Mouse (Mus musculus) lung, postnatal 4 days (tissue): ENCODE measurements around the gene Orai3.
"Not testable (repeated sequence)": the region's sequence is repeated elsewhere in the genome, so short reads cannot be mapped to it uniquely, and the experiment has no call there.

ENCODE experiments used
- DNase-seq, 2 experiments: peaks; one replicate each; pipeline ENCODE4 v3.0.0; 2021

Orai3 gene

DNA sequence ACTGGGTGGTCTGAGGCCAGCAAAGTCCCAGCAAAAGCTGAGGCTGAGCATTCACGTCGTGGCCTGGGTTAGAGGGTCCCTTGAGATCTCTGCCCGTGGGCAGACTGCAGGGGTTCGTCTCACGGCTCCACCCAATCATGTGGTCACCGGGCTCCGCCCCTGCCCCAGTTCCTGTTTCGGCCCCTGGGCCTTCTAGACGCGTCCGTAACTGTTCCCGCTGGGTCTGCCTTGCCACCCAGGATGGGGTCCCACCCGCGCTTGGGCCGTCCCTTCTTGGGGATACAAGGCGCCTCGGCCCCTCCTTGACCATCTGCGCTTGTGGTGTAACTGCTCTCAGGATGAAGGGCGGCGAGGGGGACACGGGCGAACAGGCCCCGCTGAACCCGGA lies at the start of gene Orai3:
Orai3 (plus strand) TSS at position 165 of the 388 bp plus-strand sequence.
- DNase-seq, result peak; percentile 92 to 94

- DNase-seq, result no peak
Measured at GRCm38 (mm10) chr7:127725490-127725889, 44.1 kb upstream of the Orai3 start.

DNA sequence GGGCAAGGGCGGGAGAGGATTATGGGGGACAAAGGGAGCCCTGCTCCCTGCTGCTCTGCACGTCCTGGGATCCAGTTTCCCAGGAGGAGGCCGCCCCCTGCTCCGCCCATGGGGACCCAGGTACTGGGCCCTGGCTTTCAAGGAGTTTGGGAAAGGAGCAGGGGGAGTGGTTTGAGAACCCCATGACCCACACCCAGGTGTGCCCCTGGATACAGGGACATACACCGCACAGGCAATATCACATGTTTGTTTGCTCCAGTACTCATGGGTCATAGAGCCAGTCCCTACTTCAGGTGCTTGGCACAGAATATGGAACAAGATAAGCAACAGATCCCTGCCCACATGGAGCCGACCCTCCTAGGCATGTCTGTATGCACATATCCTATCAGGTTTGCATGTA lies 43.7 kb upstream of the Orai3 start:
- DNase-seq, result no peak

DNA sequence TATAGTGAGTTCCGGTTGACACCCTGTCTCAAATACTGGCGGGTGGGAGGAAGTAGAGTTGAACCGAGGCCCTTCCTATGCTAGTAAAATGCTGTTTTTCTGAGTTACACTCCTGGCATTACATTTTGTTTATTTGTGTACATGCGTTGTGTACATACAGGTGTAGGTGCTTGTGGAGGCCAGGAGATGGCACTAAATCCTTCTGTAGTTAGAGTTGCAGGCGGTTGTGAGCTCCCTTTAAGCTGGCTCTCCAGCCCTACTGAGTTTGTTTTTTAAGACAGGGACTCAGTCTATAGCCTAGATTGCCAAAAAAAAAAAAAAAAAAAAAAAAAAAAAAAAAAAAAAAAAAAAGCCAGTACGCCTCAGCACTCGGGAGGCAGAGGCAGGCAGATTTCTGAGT lies 41.7 kb upstream of the Orai3 start:
- no peak for DNase-seq

DNA sequence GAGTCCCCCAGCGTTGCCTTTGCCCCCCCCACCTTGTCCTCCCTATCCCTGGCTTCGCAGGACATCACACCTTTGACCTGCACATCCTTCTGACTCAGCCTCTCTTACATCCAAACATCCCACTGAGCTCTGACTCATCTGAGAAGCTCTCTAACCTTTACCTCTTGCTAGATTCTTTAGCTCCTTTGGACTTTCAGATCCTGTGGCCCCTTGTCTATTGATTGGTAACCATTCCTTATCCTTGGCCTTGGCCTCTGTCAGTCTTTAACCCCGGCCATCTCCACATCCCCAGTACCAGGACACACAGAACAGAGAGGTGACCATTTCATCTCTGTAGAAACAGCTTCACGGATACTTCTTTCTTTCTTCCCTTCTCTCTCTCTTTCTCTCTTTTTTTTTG lies 39.4 kb upstream of the Orai3 start:
- no peak for DNase-seq

- DNase-seq, result not testable (repeated sequence)
Measured at GRCm38 (mm10) chr7:127732066-127732465, 37.5 kb upstream of the Orai3 start, which contains the start of gene Ctf2. Gene Ctf2, minus strand, starts transcription at chr7:127732166.

- DNase-seq, result peak; percentile 71 to 76
Measured at GRCm38 (mm10) chr7:127744366-127745045, 25.1 kb upstream of the Orai3 start, which contains the start of gene Fbxl19. Gene Fbxl19, plus strand, starts transcription at chr7:127744543.

DNA sequence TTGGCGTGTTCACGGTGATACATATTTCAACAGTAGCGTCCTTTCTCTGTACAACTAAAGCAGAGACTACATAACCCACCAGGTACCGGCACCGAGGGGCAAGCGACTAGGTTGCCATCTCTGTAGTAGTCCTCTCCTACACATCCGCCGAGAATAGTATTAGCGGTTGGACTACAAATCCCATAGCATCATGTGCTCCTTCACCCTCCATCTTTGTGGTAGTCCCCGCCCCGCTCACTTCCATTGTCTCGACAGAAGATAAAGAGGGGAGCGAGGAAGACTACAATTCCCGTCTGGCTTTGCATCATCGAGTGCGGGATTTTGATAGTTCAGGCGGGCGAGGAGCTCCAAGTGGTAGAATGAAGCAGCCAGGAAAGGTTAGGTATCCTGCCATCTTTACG lies 24.4 kb upstream of the Orai3 start:
- peak; percentile 93 to 94 for DNase-seq

DNA sequence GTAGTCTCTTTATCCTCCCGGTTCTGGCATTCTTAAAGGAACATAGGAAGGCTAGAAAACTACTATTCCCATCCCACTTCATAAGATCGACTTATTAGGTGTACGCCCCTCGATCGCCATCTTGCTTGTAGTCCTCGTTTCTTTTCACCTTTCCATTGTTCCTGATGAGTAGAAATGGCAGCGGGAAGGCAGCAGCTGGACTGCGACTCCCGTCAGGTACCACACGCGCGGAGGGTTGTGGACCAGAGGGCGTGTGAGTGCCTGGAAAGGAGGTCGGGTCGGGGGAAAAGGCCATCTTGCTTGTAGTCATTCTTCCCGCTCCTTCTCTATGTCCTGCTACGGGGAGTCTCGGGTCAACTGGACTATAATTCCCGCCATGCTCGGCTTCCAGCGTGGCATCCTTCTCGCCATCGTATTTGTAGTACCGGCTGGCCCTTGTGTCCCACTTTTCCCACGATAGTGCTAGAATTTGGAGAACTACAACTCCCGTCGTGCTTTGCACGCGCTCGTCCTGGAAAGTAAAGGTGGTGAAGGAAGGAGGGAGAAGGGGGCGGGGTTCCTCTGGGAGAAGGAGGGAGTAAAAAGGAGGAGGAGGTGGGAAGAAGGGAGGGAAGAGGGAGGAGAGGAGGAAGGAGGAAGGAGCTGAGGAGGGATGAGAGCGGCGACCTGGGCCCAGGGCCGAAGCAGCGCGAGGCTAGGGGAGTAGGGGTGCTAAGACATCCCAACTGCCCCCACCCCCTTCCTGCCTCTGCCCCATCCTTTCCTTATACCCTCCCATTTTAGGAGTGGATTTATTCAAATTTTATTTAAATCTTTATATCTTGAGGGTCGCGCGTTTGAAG lies 23.7 kb upstream of the Orai3 start:
- DNase-seq, result peak; percentile 95 to 98

DNA sequence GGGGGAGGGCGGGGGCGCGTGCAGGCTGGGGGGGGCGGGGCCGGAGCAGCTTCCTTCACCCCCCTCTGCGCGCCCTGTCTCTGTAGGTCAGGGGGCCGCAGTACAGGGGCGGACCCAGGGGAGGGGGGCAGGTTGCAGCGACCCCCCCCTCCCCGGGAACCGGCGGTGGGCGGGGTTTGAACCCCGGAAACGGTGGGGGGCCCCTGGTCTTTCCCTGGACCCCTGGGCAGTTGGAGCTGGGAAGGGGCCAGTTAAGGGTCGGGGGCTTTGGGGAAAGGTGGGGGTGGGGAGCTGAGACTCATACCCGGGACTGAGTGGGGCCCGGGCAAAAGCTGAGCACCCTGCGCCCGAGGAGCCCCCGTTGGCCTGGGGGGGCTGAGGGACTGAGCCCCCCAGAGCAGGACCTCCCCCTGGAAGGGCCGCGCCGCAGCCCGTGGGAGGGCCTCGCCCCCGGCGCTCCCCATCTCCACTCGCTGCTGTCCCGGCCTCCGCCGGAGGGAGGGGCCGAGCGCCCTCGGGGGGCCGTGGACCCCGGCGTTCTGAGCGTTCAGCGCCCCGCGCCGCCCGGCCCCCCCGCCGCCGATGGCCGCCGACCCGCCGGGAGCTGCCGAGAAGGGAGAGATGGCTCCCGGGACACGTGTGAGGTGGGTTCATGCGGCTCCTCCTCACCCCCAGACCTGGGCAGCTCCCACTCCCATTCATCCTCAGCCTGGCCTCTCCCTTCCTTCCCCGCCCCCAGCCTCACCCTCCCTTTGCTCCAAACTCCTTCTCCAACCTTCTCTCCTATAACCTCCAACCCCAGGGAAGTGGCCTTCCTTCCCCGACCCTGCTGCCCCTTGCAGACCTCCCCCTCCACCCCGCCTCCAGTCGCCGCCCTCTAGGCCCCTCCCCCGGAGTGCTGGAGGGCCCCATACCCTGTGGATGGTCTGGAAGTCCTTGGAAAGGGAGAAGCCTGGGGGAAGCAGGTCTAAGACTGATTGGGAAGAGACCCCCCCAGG lies 22.8 kb upstream of the Orai3 start:
- peak; percentile 32 to 54 for DNase-seq

GRCm38 (mm10) chr7:127747559-127748234 lies 21.9 kb upstream of the Orai3 start:
- no peak for DNase-seq

- DNase-seq, result no peak
Measured at GRCm38 (mm10) chr7:127748235-127748560, 21.4 kb upstream of the Orai3 start.

GRCm38 (mm10) chr7:127750131-127751127 lies 19.2 kb upstream of the Orai3 start:
- DNase-seq, result no peak

- DNase-seq, result no peak
Measured at GRCm38 (mm10) chr7:127751619-127752018, 18.0 kb upstream of the Orai3 start.

DNA sequence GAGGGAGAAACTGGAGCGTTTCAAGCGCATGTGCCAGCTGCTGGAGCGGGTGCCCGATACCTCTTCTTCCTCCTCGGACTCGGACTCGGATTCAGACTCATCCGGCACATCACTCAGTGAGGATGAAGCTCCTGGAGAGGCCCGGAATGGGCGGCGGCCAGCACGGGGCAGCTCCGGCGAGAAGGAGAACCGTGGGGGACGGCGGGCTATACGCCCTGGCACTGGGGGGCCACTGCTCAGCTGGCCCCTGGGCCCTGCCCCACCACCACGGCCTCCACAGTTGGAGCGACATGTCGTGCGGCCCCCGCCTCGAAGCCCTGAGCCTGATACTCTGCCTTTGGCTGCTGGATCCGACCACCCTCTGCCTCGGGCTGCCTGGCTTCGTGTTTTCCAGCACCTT lies 17.5 kb upstream of the Orai3 start:
- DNase-seq, result no peak

GRCm38 (mm10) chr7:127753158-127753557 lies 16.5 kb upstream of the Orai3 start:
- no peak for DNase-seq

DNA sequence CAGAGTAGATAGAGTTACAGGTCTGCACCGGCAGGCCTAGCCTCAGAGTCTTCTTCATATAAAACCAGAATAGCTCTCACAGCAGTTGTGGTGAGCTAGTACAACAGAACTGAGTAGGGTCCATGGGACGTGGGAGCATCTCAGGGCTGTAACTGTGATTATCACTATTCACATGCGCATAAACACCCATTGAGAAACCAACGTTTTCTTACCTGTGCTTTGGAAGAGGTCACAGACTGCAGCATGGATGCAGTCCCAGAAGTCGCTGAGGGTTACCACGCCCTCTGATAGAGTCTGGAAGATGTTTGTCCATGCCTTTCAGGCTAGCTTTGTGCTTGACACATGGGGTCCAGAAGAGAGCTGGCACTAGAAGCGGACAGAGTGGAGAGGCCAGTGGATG lies 15.9 kb upstream of the Orai3 start:
- no peak for DNase-seq

GRCm38 (mm10) chr7:127759716-127760115 lies 9.9 kb upstream of the Orai3 start:
- no peak for DNase-seq

DNA sequence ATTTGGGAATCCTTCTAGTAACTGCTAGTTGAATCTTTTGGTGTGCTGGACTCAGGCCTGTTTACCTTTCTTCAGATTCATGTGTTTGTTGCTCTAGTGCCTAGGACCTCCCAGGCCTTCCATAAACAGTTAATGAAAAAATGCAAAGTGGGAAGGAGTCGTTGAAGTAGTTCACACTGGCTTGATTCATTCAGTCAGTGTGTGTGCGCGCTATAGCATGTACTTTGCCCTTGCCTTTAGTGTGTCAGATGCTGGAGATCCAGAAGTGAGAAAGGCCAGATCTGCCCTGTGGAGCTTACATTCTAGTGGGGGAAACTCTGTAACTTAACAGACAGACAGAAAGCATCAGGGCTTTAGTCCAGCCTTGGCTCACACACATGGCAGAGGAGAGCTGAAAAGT lies 9.1 kb upstream of the Orai3 start:
- no peak for DNase-seq

GRCm38 (mm10) chr7:127761026-127761425 lies 8.6 kb upstream of the Orai3 start:
- DNase-seq, result peak; percentile 73 to 84

DNA sequence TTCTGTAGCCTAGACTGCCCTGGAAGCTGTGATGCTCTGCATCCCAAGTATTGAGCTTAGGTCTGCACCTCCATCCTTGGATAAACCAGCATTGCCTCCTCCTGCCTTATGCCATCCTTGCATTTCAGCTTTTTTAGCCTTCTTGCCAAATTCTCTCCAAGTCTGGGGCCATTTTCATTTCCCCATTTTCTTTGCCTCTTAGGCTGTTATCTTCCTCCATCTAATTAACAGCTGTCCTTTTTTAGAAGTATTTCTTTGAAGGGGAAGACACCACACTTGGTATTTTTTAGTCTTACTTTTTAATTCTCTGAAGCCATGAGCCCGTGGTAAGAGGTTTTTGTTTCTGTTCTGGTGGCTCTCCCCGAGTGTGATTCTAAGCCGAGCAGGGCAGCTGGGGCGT lies 6.0 kb upstream of the Orai3 start:
- DNase-seq, result no peak
